In the genomic region with DNA sequence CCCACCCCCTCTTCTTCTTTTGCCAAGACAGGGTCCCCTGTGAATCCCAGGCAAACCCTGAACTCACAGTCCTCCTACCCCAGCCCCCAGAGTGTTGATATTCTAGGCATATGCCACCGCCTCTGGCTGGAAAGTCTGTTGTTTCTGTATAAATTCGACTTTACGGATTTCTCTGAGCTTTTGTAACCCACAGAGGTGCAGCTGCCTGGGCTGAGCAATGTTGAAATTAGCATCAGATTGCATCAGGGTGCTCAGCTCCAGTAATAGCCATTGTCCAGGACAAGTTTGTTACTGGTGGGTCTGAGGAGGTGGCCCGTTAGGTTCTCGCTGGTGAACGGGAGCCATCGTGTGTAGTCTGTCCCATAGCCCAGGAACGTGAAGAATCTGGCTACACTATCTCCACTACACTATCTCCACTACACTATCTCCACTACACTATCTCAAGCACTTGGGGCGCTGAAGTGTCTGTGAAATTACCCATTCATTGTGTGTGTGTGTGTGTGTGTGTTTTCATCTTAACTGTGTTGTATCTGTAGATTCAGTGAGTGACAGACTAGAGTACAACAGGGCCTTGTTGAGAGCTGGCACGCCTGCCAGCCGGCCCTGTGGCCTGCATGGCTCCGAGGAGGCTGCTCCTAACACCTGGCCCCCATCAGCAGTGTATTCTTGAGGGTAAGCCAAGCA, we compare ENCODE assay signal across 17 mouse cellular contexts.
A peak's percentile ranks its signal among the peaks of the same experiment; 100 is the strongest.
DNase-seq lines count a peak whose midpoint lies in the region; ATAC-seq and TF ChIP-seq lines count a peak whose summit lies in the region.
"Had no signal": no experiment of that assay in that cellular context is flagged by ENCODE, and none has a peak within 500 bp of the region (broad histone marks: within the 10 kb centered on the region; RNA-seq: fewer than 3 reads in every experiment).

No protein-coding gene starts in this region.

- H3K4me2 ChIP-seq in midbrain, embryonic 15.5 days: no peak overlapping the region
- no peak overlapping the region for H3K4me2 ChIP-seq in forebrain, embryonic 16.5 days (ENCODE audit: low read length)
- H3K4me2 ChIP-seq in myocyte (ENCODE audit: low read depth): peak overlapping the region; percentile 68
- H3K4me2 ChIP-seq: hindbrain, embryonic 15.5 days had no signal

- ATAC-seq in midbrain, embryonic 15.5 days (replicated peaks): no peak
- ATAC-seq in forebrain, embryonic 16.5 days: peak; percentile 40; the same call in 1 of the 2 replicates

- no peak overlapping the region for H3ac ChIP-seq in myocyte (ENCODE audit: control insufficient read depth, insufficient read length)

- WGBS in heart, embryonic 10.5 days: 36% methylated on average over 12 of the region's 12 CpGs
- WGBS in midbrain, embryonic 10.5 days: 87% methylated on average over 12 of the region's 12 CpGs
- WGBS in midbrain, embryonic 15.5 days: 70% methylated on average over 12 of the region's 12 CpGs
- WGBS in forebrain, embryonic 16.5 days: 40% methylated on average over 12 of the region's 12 CpGs

- no peak for TF ChIP-seq POLR2A in myocyte (IDR thresholded peaks at IDR 0.05; ENCODE audit: insufficient read length, low read depth)

- H3K79me2 ChIP-seq in myocyte (ENCODE audit: control insufficient read depth, insufficient read depth): no peaks in the 10 kb centered on the region

- no peaks in the 10 kb centered on the region for H3K9me3 ChIP-seq in heart, embryonic 10.5 days
- H3K9me3 ChIP-seq in midbrain, embryonic 10.5 days (replicated peaks): no peaks in the 10 kb centered on the region
- no peaks in the 10 kb centered on the region for H3K9me3 ChIP-seq in midbrain, embryonic 15.5 days
- H3K9me3 ChIP-seq in forebrain, embryonic 16.5 days (ENCODE audit: control insufficient read depth, low read length): no peaks in the 10 kb centered on the region; the same call in 1 of the 2 replicates
- H3K9me3 ChIP-seq: hindbrain, embryonic 15.5 days had no signal

- no peaks in the 10 kb centered on the region for H3K36me3 ChIP-seq in heart, embryonic 10.5 days
- no peaks in the 10 kb centered on the region for H3K36me3 ChIP-seq in midbrain, embryonic 10.5 days
- H3K36me3 ChIP-seq in midbrain, embryonic 15.5 days (replicated peaks): no peaks in the 10 kb centered on the region
- no peaks in the 10 kb centered on the region for H3K36me3 ChIP-seq in forebrain, embryonic 16.5 days (ENCODE audit: control insufficient read depth, insufficient read depth)
- H3K36me3 ChIP-seq in myocyte (ENCODE audit: control insufficient read depth, insufficient read depth): no peaks in the 10 kb centered on the region
- H3K36me3 ChIP-seq: hindbrain, embryonic 15.5 days had no signal

- DNase-seq in heart, embryonic 10.5 days (ENCODE audit: low spot score): peak; percentile 84
- no peak for DNase-seq in heart, adult 11 months
- DNase-seq in midbrain, embryonic 10.5 days (ENCODE audit: low spot score): no peak
- DNase-seq in gastrocnemius, postnatal 25 days: no peak
- no peak for DNase-seq in testis, postnatal 10 days (ENCODE audit: low spot score)
- DNase-seq: adrenal gland, postnatal 14 days; cerebellum, adult 11 months; gastrocnemius, postnatal 14 days; kidney, adult 8-10 months; spleen, adult 18-20 months had no signal

- peaks cover 14% of the 10 kb centered on the region; the same call in 1 of the 2 replicates for H3K27me3 ChIP-seq in heart, embryonic 10.5 days (ENCODE audit: insufficient read depth, poor library complexity, severe bottlenecking)
- no peaks in the 10 kb centered on the region for H3K27me3 ChIP-seq in midbrain, embryonic 10.5 days (ENCODE audit: low read depth, poor library complexity, severe bottlenecking)
- H3K27me3 ChIP-seq in midbrain, embryonic 15.5 days (replicated peaks): no peaks in the 10 kb centered on the region
- H3K27me3 ChIP-seq in forebrain, embryonic 16.5 days (replicated peaks; ENCODE audit: control insufficient read depth, insufficient read depth, low read length): no peaks in the 10 kb centered on the region
- H3K27me3 ChIP-seq in myocyte (ENCODE audit: control insufficient read depth, insufficient read depth, insufficient read length): no peaks in the 10 kb centered on the region
- H3K27me3 ChIP-seq: hindbrain, embryonic 15.5 days had no signal

- H3K9ac ChIP-seq in midbrain, embryonic 15.5 days: no peak overlapping the region
- no peak overlapping the region for H3K9ac ChIP-seq in forebrain, embryonic 16.5 days (replicated peaks; ENCODE audit: low read depth, low read length)
- H3K9ac ChIP-seq: hindbrain, embryonic 15.5 days; liver, embryonic 14.5 days had no signal

- peak overlapping the region; percentile 81 for H3K27ac ChIP-seq in heart, embryonic 10.5 days
- peak overlapping the region; percentile 24 for H3K27ac ChIP-seq in midbrain, embryonic 10.5 days (replicated peaks)
- no peak overlapping the region for H3K27ac ChIP-seq in midbrain, embryonic 15.5 days
- H3K27ac ChIP-seq in forebrain, embryonic 16.5 days (ENCODE audit: low read length): no peak overlapping the region
- H3K27ac ChIP-seq: hindbrain, embryonic 15.5 days; liver, embryonic 14.5 days; stomach, postnatal 0 days had no signal

- peaks cover 45% of the 10 kb centered on the region for H3K4me1 ChIP-seq in heart, embryonic 10.5 days
- peaks cover 20% of the 10 kb centered on the region for H3K4me1 ChIP-seq in midbrain, embryonic 10.5 days
- H3K4me1 ChIP-seq in midbrain, embryonic 15.5 days: peaks cover 10% of the 10 kb centered on the region; the same call in 1 of the 2 replicates
- peaks cover 13% of the 10 kb centered on the region for H3K4me1 ChIP-seq in forebrain, embryonic 16.5 days (replicated peaks; ENCODE audit: control insufficient read depth, insufficient read depth, low read length)
- H3K4me1 ChIP-seq: hindbrain, embryonic 15.5 days had no signal

- H3K4me3 ChIP-seq in heart, embryonic 10.5 days: 0 out of 2 replicates have a peak overlapping the region, but pooled peaks have one; percentile 5
- H3K4me3 ChIP-seq in midbrain, embryonic 10.5 days: no peak overlapping the region
- H3K4me3 ChIP-seq in midbrain, embryonic 15.5 days: no peak overlapping the region
- H3K4me3 ChIP-seq in forebrain, embryonic 16.5 days (replicated peaks; ENCODE audit: low read length): no peak overlapping the region
- no peak overlapping the region for H3K4me3 ChIP-seq in myocyte
- H3K4me3 ChIP-seq: erythroblast, embryonic 14.5 days; hindbrain, embryonic 15.5 days had no signal

TF ChIP-seq in myocyte, 11 proteins besides CTCF, POLR2A, EP300 and RAD21:
- TF ChIP-seq TCF3 (IDR thresholded peaks at IDR 0.05; ENCODE audit: insufficient read length, low read depth): no peak
- peak in 1 of 3 experiments; percentile 51 for TF ChIP-seq MYOG (IDR thresholded peaks at IDR 0.05; ENCODE audit: control insufficient read depth in 1 of 3, insufficient read depth in 1 of 3, insufficient read length in 2 of 3, low read depth in 2 of 3)
- no peak for TF ChIP-seq USF1 (IDR thresholded peaks at IDR 0.05; ENCODE audit: low read depth)
- TF ChIP-seq POLR2AphosphoS2 (IDR thresholded peaks at IDR 0.05; ENCODE audit: insufficient read length, low read depth): no peak
- TF ChIP-seq E2F4 (IDR thresholded peaks at IDR 0.05; ENCODE audit: insufficient read depth): no peak
- TF ChIP-seq REST (IDR thresholded peaks at IDR 0.05; ENCODE audit: insufficient read depth, insufficient read length): no peak
- no peak for TF ChIP-seq MAX (IDR thresholded peaks at IDR 0.05; ENCODE audit: low read depth)
- TF ChIP-seq SRF (IDR thresholded peaks at IDR 0.05; ENCODE audit: control insufficient read depth, insufficient read length, low read depth): no peak
- TF ChIP-seq MYOD1 (IDR thresholded peaks at IDR 0.05; ENCODE audit: control insufficient read depth in 1 of 3, insufficient read length in 2 of 3, low read depth in 2 of 3): peak in 2 of 3 experiments; percentile 16 to 29
- peak; percentile 91; the same call in 1 of the 2 replicates for TF ChIP-seq CEBPB (IDR thresholded peaks at IDR 0.05; ENCODE audit: insufficient read depth, poor library complexity, severe bottlenecking)
- peak; percentile 33 for TF ChIP-seq TCF12 (IDR thresholded peaks at IDR 0.05; ENCODE audit: insufficient read depth, poor library complexity, severe bottlenecking)

Comparison
In these comparisons a context has a peak if more than half of its experiments do, and no peak if none do; other contexts are left out.
1. H3K27ac ChIP-seq: peak in heart, embryonic 10.5 days (single experiment) and midbrain, embryonic 10.5 days (single experiment); none in midbrain, embryonic 15.5 days (single experiment) and forebrain, embryonic 16.5 days (single experiment).